Mouse (Mus musculus): ENCODE results near the gene Myl6b.
"Not testable (repeated sequence)": the region's sequence is repeated elsewhere in the genome, so short reads cannot be mapped to it uniquely, and the experiment has no call there.

Gene Myl6b

DNA sequence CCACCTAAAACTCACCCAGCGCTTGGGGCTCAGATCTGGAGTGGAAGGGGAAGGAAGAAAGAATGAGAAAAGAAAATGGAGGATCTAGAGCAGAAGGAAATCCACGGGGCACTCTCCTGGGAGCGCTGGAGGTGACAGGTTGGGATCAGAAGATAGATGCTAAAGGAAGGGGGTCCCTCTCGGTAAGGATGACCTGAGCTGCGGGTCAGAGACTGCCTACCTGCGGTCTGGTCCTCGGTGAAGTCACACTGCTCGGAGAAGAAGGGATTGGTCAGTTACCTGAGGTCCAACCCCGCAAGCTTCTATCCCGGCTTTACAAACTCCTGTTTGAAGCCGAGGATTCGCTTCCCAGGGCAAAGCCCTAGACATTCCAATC lies 5.2 kb downstream of the Myl6b start:
- DNase-seq = no peak

- peak; percentile 44 for DNase-seq
Observed at GRCm38 (mm10) chr10:128492633-128493311, 5.7 kb downstream of the Myl6b start.

DNA sequence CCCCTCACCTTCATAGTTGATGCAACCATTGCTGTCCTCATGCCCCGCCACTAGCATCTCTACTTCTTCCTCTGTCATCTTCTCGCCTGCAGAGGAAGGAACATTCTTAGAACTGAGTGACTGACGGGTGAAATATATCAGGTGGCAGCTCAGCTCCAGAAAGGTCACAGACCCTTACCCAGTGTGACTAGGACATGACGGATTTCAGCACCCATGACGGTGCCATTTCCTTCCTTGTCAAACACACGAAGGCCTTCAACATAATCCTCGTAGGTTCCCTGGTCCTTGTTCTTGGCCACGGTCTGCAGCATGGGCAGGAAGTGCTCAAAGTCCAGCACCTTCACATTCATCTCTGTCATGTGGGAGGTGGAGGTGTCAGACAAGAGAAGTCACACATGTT lies 6.4 kb downstream of the Myl6b start:
- not testable (repeated sequence) for DNase-seq

DNA sequence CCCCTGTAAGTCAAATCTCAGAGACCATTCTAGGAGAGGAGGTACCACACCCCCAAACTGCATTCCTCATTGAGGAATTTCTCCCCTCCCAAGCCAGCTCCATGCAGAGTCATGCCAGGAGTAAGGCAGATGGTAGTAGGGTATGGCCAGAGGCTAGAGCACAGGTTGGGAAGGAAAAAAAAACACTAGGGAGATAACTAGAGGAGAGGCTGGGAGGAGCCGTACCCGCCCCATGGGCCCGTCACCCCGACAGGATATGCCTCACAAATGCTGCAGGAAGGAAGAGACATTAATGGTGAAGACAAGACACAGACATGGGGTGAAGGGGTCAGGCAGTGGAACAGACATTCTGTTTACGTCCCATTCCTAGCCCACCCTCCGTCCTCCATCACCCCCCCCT lies 7.0 kb downstream of the Myl6b start:
- DNase-seq = no peak

DNA sequence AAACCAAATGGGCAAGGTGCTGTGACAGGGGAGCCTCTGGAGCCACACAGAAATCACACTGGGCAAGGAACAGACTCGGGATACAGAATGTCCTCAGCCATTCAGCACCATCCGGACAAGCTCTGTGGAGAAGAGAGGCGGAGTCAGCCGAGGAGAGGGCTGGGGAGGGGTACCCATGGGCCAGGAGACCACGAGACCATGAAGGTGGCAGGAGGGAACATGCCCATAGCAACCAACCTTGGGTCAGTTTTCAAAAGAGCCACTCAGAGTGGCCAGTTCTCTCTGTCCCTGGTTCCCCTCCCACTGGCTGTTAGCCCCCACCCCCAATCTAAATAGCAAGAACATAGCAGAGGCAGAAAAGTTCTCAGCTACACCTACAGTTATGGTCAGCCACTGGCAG lies 7.6 kb downstream of the Myl6b start:
- no peak for DNase-seq

DNA sequence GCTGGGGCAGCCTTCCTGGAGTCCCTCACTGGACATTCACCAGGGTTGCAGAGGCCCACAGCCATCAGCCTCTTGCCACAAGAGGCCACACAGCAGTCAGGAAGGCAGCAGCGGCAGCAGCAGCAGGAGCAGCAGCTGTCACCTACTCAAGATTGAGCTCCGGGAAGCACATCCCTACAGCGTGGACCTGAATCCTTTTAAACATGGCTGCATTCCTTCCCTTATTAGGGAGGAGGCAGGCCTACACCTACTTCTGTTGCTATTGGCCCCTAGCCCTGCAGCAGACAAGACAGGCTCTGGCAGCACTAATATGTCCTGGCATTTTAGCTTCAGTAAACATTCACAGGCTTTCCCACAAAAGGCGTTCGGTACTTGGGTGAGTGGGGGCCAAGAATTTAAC lies 8.3 kb downstream of the Myl6b start:
- no peak for DNase-seq

DNA sequence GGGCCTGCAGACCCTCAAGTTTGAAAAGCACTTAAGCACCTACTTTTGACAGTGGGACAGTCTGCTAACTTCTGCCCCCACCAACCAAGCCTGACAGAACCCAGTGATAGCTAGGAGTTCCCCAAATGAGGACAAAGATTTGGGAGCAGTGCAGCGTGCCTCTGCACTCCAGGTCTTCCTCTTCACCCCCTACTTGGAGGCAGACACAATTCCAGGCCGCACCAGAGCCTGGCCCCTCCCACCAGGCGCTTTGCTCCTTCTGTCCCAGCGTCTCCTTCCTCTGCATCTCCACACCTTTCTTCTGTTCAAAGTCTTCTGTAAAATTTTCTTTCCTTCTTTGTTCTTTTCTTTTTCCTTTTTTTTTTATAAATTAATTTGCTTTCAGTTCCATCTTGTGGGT lies 8.7 kb downstream of the Myl6b start:
- DNase-seq = no peak

DNA sequence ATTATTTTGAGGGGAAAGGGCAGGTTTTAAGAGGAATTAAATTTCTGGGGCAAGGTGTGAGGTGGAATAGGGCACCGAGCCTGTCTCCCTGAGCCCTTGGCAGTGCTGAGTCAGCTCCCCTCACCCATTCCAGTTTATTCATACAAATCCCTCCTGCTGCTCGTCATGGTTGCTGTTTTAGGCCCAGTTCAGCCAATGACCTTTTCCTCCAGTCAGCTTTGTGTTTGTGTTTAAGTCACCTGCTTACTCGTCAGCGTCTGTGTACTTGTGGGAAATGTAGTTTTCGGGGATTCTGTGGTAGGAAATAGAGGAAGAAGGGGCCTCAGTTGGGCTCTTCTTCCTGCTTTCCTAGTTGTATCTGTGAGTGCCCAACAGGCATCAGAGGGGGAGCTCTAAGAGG lies 9.1 kb downstream of the Myl6b start:
- DNase-seq = no peak

DNA sequence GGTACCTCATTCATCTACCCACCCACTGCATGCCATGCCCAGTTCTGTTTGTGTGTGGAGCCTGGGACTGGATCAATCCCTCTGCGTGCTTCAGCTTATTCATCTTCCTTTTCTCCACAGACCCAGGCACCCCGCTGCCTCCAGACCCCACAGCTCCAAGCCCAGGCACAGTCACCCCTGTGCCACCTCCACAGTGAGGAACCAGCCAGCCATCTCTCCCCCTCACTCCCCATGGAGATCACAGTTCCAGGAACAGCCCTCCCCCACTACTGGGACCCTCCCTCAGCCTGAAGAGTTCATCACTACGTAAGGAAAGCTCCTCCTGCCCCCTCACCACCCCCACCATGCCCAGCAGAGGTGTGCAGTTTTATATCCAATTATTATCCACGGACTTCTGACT lies 9.7 kb downstream of the Myl6b start:
- no peak for DNase-seq

- DNase-seq = no peak
Observed at GRCm38 (mm10) chr10:128487861-128488712, 10.4 kb downstream of the Myl6b start.

DNA sequence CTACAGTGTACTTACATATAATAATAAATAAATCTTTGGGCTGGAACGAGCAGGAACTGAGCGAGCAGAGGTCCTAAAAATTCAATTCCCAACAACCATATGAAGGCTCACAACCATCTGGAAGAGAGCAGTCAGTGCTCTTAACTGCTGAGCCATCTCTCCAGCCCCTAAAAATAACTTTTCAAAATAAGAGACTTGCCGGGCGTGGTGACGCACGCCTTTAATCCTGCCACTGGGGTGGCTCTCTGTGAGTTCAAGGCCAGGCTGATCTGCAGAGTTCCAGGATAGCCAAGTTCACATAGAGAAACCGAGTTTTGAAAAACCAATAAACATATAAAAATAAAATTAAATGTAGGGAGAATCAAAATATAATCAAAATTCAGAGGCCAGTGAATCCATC lies 12.1 kb downstream of the Myl6b start:
- no peak for DNase-seq

DNA sequence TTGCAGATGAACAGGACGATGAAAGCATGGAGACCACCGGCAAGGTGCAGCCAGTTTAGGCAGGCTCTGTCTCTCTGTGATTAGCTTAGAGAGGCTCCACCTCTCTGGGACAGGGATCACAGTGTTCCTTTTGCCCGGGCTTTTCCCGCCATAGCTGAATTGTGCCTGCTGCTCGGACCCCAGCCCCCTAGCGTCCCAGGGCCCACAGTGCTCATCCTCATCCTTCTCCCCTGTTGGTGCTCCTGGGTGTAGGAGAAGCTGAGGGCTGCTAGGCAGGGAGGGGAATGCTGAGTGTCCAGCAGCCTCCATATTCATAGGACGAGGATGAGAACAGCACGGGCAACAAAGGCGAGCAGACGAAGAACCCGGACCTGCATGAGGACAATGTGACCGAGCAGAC lies 24.1 kb downstream of the Myl6b start:
- DNase-seq = no peak

DNA sequence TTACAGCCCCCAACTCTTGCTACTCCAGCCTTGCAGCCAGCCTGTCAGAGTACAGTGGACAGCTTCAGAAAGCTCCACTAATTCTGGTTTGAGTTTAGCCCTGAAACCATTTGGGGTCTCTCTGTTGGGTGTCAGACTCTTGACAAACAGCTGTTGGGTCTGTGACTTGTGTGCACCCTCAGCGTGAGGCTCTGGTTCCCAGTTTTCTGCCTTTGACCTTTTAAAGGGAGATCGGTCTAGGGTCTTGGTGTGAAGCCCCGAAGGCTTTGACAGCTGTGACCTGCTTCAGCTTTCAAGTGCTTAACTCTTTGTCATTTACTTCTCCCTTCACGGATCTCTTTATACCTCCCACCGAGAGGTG lies 38.2 kb downstream of the Myl6b start:
- no peak for DNase-seq

- peak; percentile 40 for DNase-seq
Observed at GRCm38 (mm10) chr10:128459409-128460269, 38.8 kb downstream of the Myl6b start.

- DNase-seq = peak; percentile 84
Observed at GRCm38 (mm10) chr10:128458719-128459408, 39.6 kb downstream of the Myl6b start, which contains the start of gene Smarcc2. Gene Smarcc2, plus strand, starts transcription at chr10:128459248.

DNA sequence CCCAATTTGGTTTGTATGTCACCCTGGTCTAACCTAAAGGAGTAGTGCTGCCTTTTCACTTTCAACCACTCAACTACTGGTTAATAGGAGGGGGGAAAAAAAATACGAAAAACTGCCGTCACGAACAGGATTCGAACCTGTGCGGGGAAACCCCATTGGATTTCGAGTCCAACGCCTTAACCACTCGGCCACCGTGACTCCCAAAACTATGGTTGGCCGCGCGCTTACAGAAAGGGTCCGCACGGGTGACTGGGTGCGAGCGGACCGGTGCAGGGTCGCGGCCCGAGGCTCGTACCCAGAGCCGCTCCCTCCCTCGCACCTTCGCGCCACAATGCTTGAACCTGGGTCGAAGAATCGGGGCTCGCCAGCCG lies 40.2 kb downstream of the Myl6b start:
- peak; percentile 93 for DNase-seq

- no peak for DNase-seq
Observed at GRCm38 (mm10) chr10:128457676-128458075, 40.8 kb downstream of the Myl6b start.

GRCm38 (mm10) chr10:128455280-128455679 lies 43.2 kb downstream of the Myl6b start:
- DNase-seq = peak; percentile 64

DNA sequence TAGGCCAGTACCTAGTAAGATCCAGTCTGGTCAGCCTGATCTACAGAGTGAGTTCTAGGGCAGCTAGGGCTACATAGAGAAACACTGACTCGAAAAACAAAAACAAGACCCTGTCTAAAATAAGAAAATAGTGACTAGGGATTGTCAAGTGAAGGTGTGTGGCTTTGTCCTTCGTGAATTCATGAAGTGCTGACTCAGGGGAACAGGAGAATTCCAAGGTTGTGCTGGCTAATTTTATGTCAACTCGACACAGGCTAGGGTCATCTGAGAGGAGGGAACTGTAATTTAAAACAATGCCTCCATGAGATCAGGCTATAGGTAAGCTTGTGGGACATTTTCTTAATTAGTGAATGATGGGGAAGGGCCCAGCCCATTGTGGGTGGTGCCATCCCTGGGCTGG lies 44.0 kb downstream of the Myl6b start:
- DNase-seq = no peak

DNA sequence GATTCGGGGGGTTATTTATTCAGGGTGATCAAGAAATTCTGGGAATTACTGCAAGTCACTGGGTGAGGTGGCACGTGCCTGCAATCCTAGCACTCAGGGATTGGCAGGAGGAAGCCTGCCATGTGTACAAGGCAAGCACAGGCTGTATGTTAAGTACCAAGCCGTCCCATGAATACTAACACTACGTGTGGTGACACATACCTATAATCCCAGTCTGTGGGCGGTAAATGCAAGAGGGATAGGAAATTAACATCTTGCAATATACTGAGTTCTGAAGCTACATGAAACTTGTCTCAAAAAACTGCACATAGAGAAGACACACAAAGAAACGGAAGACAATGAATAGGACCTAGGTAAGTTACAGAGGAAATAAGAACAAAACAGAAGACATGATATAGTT lies 47.5 kb downstream of the Myl6b start:
- DNase-seq = no peak

DNA sequence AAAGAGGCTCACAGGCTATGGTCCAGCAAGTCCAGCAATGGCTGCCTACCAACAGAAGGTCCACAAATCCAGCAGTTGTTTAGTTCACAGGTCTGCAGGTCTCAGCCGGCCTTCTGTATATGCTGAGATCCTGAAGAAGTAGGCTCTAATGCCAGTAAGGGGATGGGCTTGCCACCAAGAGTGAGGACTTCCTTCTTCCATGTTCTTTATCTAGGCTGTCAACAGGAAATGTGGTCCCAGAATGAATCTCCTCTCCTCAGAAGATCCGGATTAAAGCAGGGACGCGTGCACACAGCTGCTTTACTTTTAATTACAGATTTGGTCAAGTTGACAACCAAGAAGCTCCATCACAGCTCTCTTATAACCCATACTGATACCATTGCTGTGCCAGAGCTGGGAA lies 53.1 kb downstream of the Myl6b start:
- no peak for DNase-seq

DNA sequence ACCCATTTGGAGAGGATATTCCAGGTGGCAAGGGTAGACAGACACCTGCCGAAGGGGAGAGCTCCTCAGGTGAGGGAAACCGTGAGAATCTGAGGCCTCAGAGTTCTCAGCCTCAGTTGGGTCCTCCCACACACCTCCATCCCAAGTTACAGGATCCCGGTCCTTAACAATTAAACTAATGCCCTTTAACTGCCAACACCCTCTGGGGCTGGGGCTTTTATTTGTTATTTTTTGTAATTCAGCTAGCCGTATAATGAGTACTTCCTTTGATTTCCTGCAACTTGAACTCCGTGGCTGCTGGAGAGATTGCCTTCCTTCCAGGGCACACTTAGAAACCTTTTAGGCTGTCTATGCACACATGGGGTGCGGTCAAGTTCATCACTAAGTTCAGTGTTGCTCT lies 54.1 kb downstream of the Myl6b start:
- no peak for DNase-seq

All from right cerebral cortex, postnatal 4 days (tissue).